Mouse (Mus musculus) embryonic facial prominence, embryonic 11.5 days (tissue): ENCODE data around the gene Aldh3a2. TPM values are rescaled to one million over a fixed set of nuclear protein-coding genes. Genes with fewer than 3 reads are reported as not detected.
A peak's percentile ranks its signal among the peaks of the same experiment; 100 is the strongest.

Experiments used
- ATAC-seq: fragments of 200-750 bp; cut with Nextera tagmentation; replicated peaks from 2 replicates; pipeline ENCODE4 v1.8.0; 2017; ENCODE audit warnings: low read depth; ENCODE audit not compliant: insufficient number of reproducible peaks, low FRiP score, low TSS enrichment
- DNase-seq: peaks from one replicate; pipeline ENCODE4 v3.0.0-alpha.2; 2015; ENCODE audit warnings: low spot score
- H3K27ac ChIP-seq: fragments of 300-500 bp; sonication (generic); replicated peaks from 2 replicates; pipeline ENCODE4 v1.5.1; 2014; ENCODE audit warnings: mild to moderate bottlenecking, low read depth, low read length, control low read depth
- H3K27me3 ChIP-seq: fragments of 300-500 bp; sonication (generic); 2 replicates; pipeline ENCODE4 v1.6.1; 2014; ENCODE audit warnings: mild to moderate bottlenecking, low read length, moderate library complexity, mixed read lengths; ENCODE audit not compliant: control insufficient read depth, insufficient read depth
- H3K36me3 ChIP-seq: fragments of 300-500 bp; sonication (generic); replicated peaks from 2 replicates; pipeline ENCODE4 v1.6.1; 2014; ENCODE audit warnings: low read depth, mild to moderate bottlenecking, low read length, moderate library complexity, mixed read lengths; ENCODE audit not compliant: control insufficient read depth, insufficient read depth
- H3K4me1 ChIP-seq: fragments of 300-500 bp; sonication (generic); 2 replicates; pipeline ENCODE4 v1.6.1; 2014; ENCODE audit warnings: low read length, mixed read lengths; ENCODE audit not compliant: control insufficient read depth, insufficient read depth
- H3K4me2 ChIP-seq: fragments of 300-500 bp; sonication (generic); 2 replicates; pipeline ENCODE4 v1.6.1; 2014; ENCODE audit warnings: low read depth, mild to moderate bottlenecking, control low read depth, low read length, moderate library complexity
- H3K4me3 ChIP-seq: fragments of 300-500 bp; sonication (generic); 2 replicates; pipeline ENCODE4 v1.5.1; 2014; ENCODE audit warnings: low read depth, low read length, control low read depth
- H3K9ac ChIP-seq: fragments of 300-500 bp; sonication (generic); replicated peaks from 2 replicates; pipeline ENCODE4 v1.6.1; 2014; ENCODE audit warnings: mild to moderate bottlenecking, control low read depth, low read length
- H3K9me3 ChIP-seq: fragments of 300-500 bp; sonication (generic); replicated peaks from 2 replicates; pipeline ENCODE4 v1.6.1; 2016; ENCODE audit warnings: mild to moderate bottlenecking, low read length, inconsistent platforms, mixed read lengths; ENCODE audit not compliant: control insufficient read depth
- WGBS: fragments of 180-500 bp; shearing (Covaris S2); extraction: QIAGEN DNeasy Blood & Tissue Kit; methylation state at CpG from one replicate; pipeline ENCODE4 v1.1.7; 2014; 5-methylcytosine and 5-hydroxymethylcytosine counted together
- polyA plus RNA-seq: library from polyadenylated mRNA; unstranded; fragments of >200 nt; fragmentation: Nextera tagmentation; extraction: Ambion mirVana; gene quantifications from 2 replicates; pipeline ENCODE4 v1.2.1, GENCODE M21; 2014

Gene Aldh3a2
- polyA plus RNA-seq, 1 experiment from 2014 or later = 22.4 TPM

- 0 out of 2 replicates have a peak overlapping the region, but pooled peaks have one; percentile 10 for H3K4me2 ChIP-seq
- H3K36me3 ChIP-seq = no peaks in the 10 kb centered on the region
- WGBS = 17% methylated on average over 11 of the region's 16 CpGs
- DNase-seq = no peak
- no peaks in the 10 kb centered on the region; the same call in 1 of the 2 replicates for H3K9me3 ChIP-seq
- no peak overlapping the region for H3K4me3 ChIP-seq
- H3K9ac ChIP-seq = peak overlapping the region; percentile 28; the same call in 1 of the 2 replicates
- H3K27ac ChIP-seq = no peak overlapping the region
- ATAC-seq = no peak
- no peaks in the 10 kb centered on the region for H3K27me3 ChIP-seq
- no peaks in the 10 kb centered on the region for H3K4me1 ChIP-seq
Measured at GRCm38 (mm10) chr11:61300716-61301392, 33.6 kb upstream of the Aldh3a2 start.

- Histone ChIP-seq H3K4me1 (no peaks in the 10 kb centered on the region), H3K27ac (no peak overlapping the region), H3K9ac (no peak overlapping the region), H3K27me3 (no peaks in the 10 kb centered on the region), H3K4me2 (no peak overlapping the region), H3K9me3 (no peaks in the 10 kb centered on the region), H3K4me3 (no peak overlapping the region), H3K36me3 (no peaks in the 10 kb centered on the region)
- DNase-seq (no peak), ATAC-seq (no peak)
- 63% methylated on average over 3 of the region's 3 CpGs for WGBS
Measured at GRCm38 (mm10) chr11:61300205-61300604, 32.9 kb upstream of the Aldh3a2 start.

- Histone ChIP-seq H3K36me3 (no peaks in the 10 kb centered on the region), H3K27me3 (no peaks in the 10 kb centered on the region), H3K9ac (no peak overlapping the region), H3K4me2 (no peak overlapping the region), H3K27ac (no peak overlapping the region), H3K4me1 (no peaks in the 10 kb centered on the region), H3K9me3 (no peaks in the 10 kb centered on the region), H3K4me3 (no peak overlapping the region)
- DNase-seq = no peak
- no peak for ATAC-seq
- 76% methylated on average over 2 of the region's 2 CpGs for WGBS
Measured at GRCm38 (mm10) chr11:61297901-61298300, 30.6 kb upstream of the Aldh3a2 start.

- H3K36me3 ChIP-seq = no peaks in the 10 kb centered on the region
- no peak overlapping the region for H3K9ac ChIP-seq
- H3K4me3 ChIP-seq = no peak overlapping the region
- no peak for DNase-seq
- no peak overlapping the region for H3K4me2 ChIP-seq
- 79% methylated on average over 2 of the region's 2 CpGs for WGBS
- H3K27me3 ChIP-seq = no peaks in the 10 kb centered on the region
- H3K4me1 ChIP-seq = no peaks in the 10 kb centered on the region
- no peak overlapping the region for H3K27ac ChIP-seq
- H3K9me3 ChIP-seq = no peaks in the 10 kb centered on the region
- ATAC-seq = no peak
Measured at GRCm38 (mm10) chr11:61297326-61297725, 30.1 kb upstream of the Aldh3a2 start.

- Histone ChIP-seq H3K27ac (no peak overlapping the region), H3K9ac (no peak overlapping the region), H3K36me3 (no peaks in the 10 kb centered on the region), H3K4me3 (no peak overlapping the region), H3K9me3 (no peaks in the 10 kb centered on the region), H3K4me2 (no peak overlapping the region), H3K4me1 (no peaks in the 10 kb centered on the region), H3K27me3 (no peaks in the 10 kb centered on the region)
- no peak for DNase-seq
- 72% methylated on average over 1 of the region's 1 CpGs for WGBS
- no peak for ATAC-seq
Measured at GRCm38 (mm10) chr11:61296556-61296955, 29.3 kb upstream of the Aldh3a2 start.

GRCm38 (mm10) chr11:61295556-61295955, 28.3 kb upstream of the Aldh3a2 start:
- DNase-seq = no peak
- no peaks in the 10 kb centered on the region for H3K36me3 ChIP-seq
- no peak overlapping the region for H3K4me3 ChIP-seq
- no peak for ATAC-seq
- no peaks in the 10 kb centered on the region for H3K9me3 ChIP-seq
- H3K27me3 ChIP-seq = no peaks in the 10 kb centered on the region
- WGBS = 91% methylated on average over 2 of the region's 2 CpGs
- H3K27ac ChIP-seq = no peak overlapping the region
- H3K4me1 ChIP-seq = no peaks in the 10 kb centered on the region
- H3K9ac ChIP-seq = no peak overlapping the region
- no peak overlapping the region for H3K4me2 ChIP-seq

- Histone ChIP-seq H3K9ac (no peak overlapping the region), H3K4me1 (no peaks in the 10 kb centered on the region), H3K9me3 (no peaks in the 10 kb centered on the region), H3K36me3 (no peaks in the 10 kb centered on the region), H3K4me3 (no peak overlapping the region), H3K4me2 (no peak overlapping the region), H3K27me3 (no peaks in the 10 kb centered on the region), H3K27ac (no peak overlapping the region)
- ATAC-seq = no peak
- WGBS = 81% methylated on average over 3 of the region's 3 CpGs
- no peak for DNase-seq
Measured at GRCm38 (mm10) chr11:61294431-61294830, 27.2 kb upstream of the Aldh3a2 start.

- H3K9ac ChIP-seq = no peak overlapping the region
- no peak for DNase-seq
- no peak overlapping the region for H3K27ac ChIP-seq
- no peak for ATAC-seq
- WGBS = 46% methylated on average over 2 of the region's 2 CpGs
- no peaks in the 10 kb centered on the region for H3K36me3 ChIP-seq
- H3K4me3 ChIP-seq = no peak overlapping the region
- no peaks in the 10 kb centered on the region for H3K9me3 ChIP-seq
- H3K4me2 ChIP-seq = no peak overlapping the region
- H3K4me1 ChIP-seq = no peaks in the 10 kb centered on the region
- no peaks in the 10 kb centered on the region for H3K27me3 ChIP-seq
Measured at GRCm38 (mm10) chr11:61293251-61293650, 26.0 kb upstream of the Aldh3a2 start.
